Mouse (Mus musculus) stomach, postnatal 0 days (tissue): ENCODE measurements around the gene Krt222.

Experiments
- CTCF ChIP-seq: IDR thresholded peaks from 2 replicates; pipeline ENCODE4 v1.5.1; 2016; ENCODE audit warnings: antibody characterized with exemption, low read depth, mild to moderate bottlenecking, moderate library complexity
- EP300 ChIP-seq: optimal IDR thresholded peaks from 2 replicates; pipeline ENCODE3; 2016; ENCODE audit warnings: antibody characterized with exemption

- TF ChIP-seq CTCF (no peak), EP300 (no peak)
Observed at GRCm38 (mm10) chr11:99252671-99253070, 8.8 kb upstream of the Krt222 start.
